Mouse (Mus musculus) megakaryocyte, adult 5-6 weeks (primary cell): Measurements from ENCODE around the gene Ube2r2. TPM values are rescaled to one million over a fixed set of nuclear protein-coding genes. Genes with fewer than 3 reads are reported as not detected.
A peak's percentile ranks its signal among the peaks of the same experiment; 100 is the strongest.

Experiments used
- ATAC-seq: 2 replicates; pipeline ENCODE4 v1.8.0; 2016; ENCODE audit warnings: mild to moderate bottlenecking, inconsistent platforms; ENCODE audit not compliant: poor library complexity, severe bottlenecking
- total RNA-seq, 2 experiments: library from RNA; stranded (forward) in 1 of 2; stranded (reverse) in 1 of 2; fragments of 153-499, 151-499 nt in 1 of 2; fragments of 221-1000, 200-1000 nt in 1 of 2; gene quantifications; 2 replicates each; pipeline versions ENCODE4 v1.2.3 to v1.2.4; 2015 to 2017

Gene Ube2r2
- total RNA-seq, 2 experiments from 2014 or later, result 41.3 to 156 TPM

DNA sequence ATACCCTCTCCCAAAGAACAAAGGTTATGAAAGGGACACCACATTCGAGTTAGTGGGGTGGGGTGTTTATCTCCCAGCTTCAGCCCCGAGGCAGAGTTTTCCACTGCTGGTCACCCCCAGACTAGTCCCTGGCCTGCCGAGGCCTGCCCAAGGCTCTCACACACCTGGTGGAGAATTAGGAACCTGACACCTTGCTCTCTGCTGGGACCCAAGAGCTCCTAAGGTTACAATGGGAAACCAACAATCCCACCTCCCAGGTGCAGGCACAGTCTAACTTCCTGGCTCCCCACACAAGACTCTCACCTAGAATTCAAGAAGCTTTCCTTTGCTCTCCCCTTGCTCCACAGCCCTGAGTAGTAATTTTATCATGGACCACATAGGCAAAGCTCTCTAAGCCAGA, 18.7 kb upstream of the Ube2r2 start:
- no peak for ATAC-seq

DNA sequence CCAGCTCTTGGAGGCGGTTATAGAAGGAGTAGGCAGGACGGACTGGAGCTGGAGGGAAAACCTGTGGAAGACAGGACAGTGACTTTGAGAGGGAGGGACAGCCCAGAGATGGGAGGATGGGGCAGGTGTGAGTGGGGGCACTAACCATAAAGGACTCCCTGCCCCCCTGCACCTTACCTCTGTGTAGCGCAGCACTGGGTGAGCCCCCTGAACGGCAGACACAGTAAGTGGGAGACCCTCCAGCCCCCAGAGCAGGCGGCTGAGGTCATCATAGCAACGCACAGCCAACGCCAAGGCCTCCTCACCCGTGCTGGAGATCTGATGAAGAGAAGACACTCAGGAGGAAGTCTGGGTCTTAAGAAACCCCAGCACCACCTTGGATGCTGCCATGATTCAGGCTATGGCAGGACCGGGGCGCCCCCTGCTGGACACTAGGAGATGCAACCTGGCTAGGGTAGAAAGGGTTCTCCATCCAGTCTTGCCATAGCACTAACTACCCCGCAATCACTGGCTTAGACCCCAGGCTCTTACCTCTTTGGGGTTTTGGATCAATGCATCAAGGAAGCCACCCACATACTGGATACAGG, 16.7 kb upstream of the Ube2r2 start:
- ATAC-seq, result peak; percentile 85

DNA sequence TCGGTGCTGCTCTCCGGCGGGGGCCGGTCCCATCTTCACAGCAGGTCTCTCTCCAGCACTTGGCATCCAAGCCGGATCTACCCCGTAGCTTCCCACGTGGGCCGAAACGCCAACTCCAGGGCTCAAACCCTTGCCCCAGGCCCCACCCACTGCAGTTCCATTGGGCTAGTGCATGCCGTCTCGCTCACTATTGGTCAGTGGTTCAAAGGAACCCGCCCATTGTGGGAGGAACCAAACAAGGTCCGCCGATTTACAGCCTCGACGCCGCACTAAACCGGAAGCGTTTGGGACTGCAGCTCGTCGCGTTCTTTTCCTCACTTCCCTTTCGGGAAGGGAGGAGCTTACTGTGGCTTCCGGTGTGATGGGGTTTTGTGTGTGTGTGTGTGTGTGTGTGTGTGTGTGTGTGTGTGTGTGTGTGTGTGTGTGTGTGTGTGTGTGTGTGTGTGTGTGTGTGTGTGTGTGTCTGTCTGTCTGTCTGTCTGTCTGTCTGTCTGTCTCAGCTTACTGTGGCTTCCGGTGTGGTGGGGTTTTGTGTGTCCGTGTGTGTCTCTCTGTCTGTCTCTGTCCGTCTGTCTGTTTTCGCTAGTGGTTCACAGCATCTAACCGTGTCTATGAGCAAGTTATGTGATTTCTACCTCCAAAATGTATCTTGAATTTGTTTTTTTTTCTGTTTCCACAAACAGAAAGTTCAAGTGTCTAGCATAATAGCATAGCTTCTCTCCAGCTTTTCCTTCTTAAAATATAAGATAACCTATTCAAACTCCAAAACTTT, 11.2 kb upstream of the Ube2r2 start, which contains the start of gene Nol6:
Nol6 (minus strand) TSS at position 276 of the 772 bp plus-strand sequence.
- ATAC-seq, result peak; percentile 99

DNA sequence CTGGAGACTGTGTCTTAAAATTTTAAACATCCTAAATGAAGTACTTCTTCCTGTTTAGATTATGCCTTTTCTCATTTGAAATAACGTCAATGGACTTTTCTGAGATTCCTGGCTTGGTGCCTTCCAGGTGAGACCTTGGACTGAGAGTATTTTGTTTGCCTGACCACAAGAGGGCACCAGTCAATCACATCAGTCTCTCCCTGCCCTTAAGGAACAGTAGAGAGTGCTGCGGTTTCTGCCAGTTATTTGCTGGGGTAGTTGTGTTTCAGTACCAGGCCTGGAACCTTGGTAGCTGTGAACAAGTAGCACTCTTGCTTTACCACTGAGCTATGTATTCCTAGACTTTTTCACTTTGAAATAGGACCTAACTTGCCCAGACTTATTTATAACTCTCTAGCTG, 6.1 kb upstream of the Ube2r2 start:
- peak; percentile 94 for ATAC-seq

DNA sequence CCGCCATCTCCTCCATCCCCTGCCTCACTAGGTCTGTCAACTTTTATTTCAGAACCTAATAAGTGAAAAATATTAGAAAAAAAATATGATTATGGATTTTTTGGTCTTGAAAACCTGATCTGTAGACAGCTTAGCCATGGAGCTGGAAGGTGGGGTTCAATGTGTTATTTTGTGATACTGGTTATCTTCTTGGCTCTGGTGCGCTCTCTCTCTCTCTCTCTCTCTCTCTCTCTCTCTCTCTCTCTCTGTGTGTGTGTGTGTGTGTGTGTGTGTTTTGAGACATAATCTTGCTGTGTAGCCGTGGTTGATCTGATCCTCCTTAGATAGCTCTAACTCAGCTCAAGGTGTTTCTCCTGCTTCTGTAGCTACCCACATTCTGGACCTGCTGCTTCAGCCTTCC, 5.7 kb upstream of the Ube2r2 start:
- no peak for ATAC-seq

DNA sequence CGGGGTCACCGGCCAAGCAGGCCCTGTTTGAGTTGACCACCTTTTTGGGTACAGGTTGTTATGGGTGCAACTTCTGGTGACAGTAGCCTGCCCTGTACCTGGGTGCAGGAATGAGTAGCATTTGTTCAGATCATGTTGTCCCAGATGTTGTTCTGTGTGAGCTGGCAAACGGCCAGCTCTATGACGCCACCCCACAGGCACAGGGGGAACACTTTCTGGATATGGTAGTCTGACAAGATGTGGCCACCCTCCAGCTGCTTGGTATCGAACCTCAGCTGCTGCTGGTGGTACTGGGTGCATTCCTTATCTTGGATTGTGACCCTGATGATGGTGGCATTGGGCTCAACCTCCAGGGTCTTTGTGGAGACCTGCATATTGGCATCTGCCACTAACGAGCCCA, 3.1 kb upstream of the Ube2r2 start:
- no peak for ATAC-seq

DNA sequence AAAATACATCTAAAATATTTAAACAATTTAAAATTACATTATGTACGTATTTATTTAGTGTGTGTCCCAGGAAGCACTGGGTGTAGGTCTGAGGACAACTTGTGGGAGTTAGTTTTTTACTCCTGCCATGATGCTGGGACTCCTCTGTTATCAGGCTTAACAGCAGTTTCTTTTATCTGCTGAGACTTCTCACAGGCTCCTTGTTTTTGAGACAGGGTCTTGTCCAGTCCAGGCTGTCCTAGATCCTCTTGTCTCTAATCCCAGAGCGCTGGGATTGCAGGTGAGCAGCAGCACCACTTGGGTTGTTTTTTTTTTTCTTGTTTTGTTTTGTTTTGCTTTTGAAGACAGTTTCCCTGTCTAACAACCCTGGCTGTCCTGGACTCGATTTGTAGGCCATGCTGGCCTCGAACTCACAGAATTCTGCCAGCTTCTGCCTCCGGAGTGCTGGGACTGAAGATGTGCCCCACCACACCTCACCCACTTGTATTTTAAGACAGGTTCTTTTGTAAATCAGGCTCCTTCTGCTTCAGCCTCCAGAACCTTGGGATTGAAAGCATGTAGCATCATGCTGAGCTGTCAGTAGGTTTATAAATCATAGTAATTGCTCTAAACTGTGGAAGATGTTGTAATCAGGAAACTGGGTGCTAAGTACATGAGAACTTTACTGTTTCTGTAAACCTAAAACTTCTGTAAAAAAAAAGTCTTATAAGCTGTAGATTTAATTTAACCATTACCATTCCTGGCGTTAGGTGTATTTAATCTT, 1.8 kb upstream of the Ube2r2 start:
- ATAC-seq, result no peak

DNA sequence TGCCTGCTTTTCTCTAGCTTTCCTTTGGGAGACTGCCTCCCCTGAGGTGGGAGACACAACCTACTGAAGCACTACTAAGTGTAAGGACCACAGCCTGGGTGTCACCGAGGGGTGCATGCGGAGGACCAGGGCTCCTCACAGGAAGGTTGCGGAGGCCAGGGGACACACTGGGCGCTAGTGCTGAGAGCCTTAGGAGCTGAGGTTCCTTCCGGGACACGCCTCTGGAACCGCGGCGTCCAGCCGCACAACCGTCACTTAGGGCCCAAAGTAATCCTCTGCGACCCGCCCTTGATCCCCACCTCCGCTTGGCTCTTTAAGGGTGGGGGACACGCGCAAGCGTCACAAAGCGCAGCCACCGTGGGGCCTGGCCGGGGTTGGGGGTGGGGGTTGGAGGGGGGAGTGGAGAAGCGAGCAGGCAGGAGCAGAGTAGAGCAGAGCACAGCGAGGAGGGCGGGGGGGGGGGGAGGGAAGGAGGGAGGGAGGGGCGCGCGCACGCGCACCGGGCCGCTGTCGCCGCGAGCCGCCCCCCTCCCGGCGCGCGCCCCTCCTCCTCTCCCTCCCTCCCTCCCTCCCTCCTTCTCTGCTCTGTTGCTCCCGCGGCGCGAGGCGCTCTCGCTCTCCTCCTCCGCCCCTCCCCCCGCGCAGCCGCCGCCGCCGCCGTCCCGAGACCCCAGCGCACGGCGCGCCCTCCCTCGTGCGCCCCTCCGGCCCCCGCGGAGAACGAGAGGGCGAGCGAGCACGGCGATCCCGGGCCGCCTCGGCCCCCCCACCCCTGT, 420 bp upstream of the Ube2r2 start:
- peak; percentile 75 for ATAC-seq

DNA sequence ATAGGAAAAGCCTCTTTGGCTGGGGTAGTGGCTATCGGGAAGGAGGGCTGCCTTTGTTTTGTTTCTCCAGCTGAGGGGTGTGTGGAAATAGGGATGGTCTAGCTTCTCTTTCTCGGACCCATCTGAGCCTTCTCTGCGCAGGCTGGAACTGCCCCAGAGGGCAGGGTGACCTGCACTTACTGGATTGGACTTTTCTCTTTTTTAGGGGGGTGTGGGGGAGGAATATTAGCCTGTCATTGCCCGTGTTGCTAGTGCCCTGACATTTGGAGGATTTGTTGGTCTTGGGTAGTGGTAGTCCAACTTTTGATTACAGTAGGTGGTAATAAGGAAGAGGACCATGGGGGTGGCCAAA, 887 bp downstream of the Ube2r2 start:
- 0 out of 2 replicates have a peak, but pooled peaks have one; percentile 11 for ATAC-seq

DNA sequence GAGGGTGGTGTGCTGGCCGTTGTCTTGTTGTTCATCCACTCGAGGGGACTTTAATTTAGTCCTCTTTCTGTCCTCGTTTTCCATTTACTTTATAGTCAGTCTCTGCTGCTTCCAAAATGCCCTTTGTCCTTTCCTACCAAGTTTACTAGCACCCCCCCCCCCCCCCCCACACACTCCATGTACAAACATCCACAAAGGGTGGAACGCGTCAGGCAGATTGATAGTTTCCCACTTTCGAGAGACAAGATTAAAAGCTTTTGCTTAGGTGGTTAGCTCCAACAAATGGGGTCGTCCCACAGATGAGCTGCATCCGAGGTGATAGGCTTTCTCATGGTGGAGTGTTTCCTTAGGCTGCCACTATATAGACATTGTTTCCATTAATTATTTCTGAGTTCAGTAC, 1.3 kb downstream of the Ube2r2 start:
- no peak for ATAC-seq

DNA sequence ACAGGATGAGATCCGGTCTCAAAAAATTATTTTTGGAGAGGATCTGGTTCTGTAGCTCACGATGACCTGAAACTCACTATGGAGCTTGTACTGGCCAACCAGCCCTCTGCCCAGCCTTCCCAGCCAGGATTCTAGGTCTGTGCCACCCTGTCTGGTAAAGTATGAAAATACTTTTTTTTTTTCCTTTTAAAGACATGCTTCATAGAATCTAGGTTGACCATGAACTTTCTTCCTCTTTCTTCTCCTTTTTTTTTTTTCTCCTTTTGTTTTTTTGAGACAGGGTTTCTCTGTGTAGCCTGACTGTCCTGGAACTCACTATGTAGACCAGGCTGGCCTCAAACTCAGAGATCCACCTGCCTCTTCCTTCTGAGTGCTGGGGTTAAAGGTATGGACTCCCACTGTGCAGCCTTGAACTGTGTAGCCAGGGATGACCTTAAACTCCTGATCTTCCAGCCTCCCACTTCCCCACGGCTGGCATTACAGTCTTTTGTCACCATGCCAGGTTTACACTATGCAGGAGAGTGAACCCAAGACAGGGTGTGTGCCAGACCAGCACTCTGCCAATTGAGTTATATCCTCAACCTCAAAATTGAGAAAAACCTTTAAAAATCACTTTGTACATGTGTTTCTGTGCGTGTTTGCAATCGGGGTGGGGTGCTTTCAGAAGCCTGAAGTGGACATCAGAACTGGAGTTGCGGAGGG, 4.8 kb downstream of the Ube2r2 start:
- no peak for ATAC-seq

DNA sequence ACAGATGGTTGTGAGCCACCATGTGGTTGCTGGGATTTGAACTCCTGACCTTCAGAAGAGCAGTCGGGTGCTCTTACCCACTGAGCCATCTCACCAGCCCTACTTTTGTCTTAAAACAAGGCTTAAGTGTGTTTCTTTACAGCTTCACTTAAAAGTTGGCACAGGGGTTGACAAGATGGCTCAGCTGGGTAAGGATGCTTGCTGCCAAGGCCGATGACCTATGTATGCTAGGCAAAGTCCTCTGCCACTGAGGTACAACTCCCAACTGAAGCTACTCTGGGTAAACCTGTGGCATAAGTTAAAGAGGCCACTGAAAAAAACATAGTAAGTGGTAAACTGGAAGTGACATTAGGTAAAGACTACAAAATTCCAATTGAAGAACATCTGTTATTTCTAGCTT, 7.1 kb downstream of the Ube2r2 start:
- no peak for ATAC-seq

DNA sequence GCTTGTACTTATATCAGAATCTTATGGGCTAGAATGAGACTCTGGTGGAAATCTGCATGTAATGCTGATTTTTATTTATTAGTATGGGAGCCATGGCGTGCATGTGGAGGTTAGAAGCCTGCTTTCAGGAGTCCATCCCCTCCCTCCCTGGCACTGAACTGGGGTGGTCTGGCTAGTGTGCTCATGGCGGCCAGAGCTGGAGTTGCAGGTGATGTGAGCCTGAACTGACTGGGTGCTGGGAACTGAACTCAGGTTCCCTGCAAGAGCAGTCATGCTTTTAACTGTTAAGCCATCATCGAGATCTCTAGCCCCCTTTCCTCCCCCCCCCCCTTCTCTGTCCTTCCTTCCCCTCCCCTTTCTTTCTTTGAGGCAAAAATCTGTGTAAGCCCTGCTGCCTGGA, 14.3 kb downstream of the Ube2r2 start:
- no peak for ATAC-seq

DNA sequence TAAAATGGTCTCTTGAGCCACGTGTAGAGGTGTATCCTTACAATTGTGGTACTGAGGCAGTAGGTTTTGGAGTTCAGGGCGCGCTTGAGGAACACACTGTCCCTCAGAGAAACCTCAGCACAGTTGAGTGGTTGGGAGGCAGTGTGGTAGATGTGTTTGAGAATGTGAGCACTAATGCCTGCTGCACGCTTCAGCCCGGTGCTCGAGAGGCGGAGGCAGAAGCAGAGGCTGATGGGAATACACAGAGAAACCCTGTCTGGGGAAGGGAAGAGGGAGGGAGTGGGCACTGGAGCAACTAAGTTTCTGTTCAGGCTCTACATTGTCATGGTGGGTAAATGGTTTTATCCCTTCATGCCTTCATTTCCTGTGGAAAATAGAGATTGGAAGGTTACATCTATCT, 15.6 kb downstream of the Ube2r2 start:
- no peak for ATAC-seq

DNA sequence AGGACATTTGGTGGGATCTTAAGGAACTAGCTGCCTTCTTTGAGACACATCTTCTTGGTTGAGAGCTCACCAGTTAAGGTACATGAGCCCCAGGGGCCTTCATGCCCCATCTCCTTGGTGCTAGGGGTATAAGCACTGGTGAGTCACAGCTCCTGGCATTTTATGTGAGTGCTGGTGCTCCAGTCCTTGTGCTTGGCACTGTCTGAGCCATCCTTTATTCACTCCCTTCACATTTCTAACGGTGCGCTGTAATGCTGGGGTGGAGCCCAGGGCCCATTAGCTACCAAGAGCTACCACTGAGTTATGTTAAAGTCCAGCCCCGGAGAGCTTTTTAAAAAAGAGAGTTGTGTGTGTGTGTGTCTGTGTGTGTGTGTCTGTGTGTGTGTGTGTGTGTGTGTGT, 17.6 kb downstream of the Ube2r2 start:
- ATAC-seq, result no peak

DNA sequence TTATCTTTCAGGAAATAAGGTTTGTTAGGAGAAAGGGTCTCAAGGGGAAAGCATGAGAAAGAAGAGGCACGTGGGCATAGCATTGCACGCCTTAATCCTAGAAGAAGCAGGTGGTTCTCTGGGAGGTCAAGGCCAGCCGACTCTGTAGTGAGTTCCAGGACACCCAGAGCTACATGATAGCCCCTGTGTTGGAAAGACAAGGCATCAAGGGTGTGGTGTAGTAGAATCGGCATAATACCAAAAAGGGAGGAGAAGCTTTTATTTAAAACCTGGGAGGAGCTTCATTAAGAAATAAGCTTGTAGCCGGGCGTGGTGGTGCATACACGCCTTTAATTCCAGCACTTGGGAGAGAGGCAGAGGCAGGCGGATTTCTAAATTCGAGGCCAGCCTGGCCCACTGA, 21.4 kb downstream of the Ube2r2 start:
- ATAC-seq, result no peak

DNA sequence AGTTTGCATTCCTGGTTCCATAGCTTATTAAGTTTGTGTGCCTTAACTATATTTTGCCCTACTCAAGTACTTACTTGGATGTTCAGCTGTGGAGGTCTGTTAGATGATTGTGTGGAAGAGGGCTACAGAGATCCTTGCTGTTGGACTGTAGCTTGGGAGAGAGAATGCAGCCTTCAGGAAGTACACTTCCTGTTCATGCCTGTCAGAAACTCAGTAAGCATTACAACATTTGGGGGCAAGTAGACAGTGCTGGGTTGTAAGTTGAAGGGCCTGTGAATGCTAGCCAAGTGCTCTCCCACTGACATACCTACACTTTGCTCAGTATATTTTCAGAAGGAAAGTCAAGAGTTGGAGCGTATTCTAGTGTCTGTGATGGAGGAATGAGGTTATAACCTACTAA, 22.7 kb downstream of the Ube2r2 start:
- ATAC-seq, result no peak

DNA sequence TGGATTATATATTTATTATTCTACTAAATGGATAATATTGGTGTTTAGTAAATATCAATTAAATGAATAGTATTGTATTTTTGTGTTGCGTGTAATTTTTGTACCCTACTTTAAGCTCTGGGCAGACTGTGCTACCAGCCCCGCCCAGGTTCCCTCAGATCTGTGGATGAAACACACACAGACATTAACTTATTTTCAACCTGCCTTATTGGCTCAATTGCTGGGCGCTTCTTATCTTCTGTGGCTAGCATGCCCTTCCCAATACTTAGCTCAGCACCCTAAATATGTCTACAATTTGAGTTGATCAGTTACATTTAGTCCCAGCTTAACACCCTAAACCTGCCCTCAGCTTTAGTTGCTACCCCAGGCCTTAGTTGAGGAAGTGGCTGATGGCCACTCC, 25.7 kb downstream of the Ube2r2 start:
- ATAC-seq, result no peak

DNA sequence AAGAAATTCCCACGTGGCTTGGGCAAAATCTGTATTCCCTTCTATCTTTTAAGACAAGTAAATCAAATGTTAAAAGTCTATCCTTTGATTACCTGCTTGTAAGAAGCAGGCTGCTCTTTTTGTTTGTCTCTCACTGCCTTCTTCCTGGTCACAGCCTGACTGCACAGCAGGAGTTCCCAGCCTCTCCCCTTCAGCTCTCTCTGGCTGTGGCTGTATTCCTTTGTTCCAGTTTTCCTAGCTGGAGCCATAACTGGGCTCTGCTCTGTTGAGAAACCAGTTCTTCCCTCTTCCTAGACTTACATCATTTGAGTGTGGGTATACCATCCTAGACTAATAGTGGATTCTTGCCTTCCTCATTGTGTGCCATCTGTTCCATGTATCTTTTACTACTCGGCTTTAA, 29.4 kb downstream of the Ube2r2 start:
- no peak for ATAC-seq

DNA sequence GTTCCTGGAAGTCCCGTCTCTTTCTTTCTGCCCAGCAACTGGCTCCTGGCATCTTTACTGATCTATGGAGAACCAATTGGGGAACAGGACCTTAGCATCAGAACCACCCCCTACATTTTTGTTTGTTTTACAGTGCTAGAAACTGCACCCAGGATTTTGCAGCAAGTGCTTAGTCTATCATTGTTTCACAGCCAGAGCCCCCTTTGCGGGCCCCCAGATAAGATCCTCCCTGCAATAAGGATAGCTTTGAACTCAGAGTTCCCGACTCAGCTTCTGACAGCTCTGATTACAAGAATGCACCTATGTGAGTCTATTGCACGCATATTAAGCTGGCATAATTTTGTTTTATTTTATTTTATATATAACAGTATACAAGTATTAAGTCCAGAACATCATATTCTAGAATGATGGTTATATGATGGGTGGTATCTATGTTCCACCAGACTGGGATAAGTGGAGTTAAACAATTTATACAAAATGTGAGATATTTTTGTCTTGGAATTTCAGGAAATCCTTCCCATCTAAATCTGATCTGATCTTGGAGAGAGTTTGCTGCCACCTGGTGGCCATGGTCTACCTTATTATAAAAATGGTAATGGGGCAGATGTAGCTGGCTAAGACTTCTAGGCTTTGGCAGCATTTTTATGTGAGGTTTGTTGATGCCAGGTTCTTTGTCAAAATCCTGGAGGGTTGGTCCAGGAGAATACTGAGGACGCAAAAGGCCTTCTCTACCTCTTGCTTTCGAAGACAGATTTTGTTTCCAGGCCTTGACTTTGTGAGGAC, 30.3 kb downstream of the Ube2r2 start:
- 0 out of 2 replicates have a peak, but pooled peaks have one; percentile 51 for ATAC-seq
